Mouse (Mus musculus) embryonic fibroblast, embryonic 13.5 days (primary cell): ENCODE measurements around the gene Hexdc. TPM values are rescaled to one million over a fixed set of nuclear protein-coding genes. Genes with fewer than 3 reads are reported as not detected.
A peak's percentile ranks its signal among the peaks of the same experiment; 100 is the strongest.

Source experiments
- H3K27ac ChIP-seq: 2 replicates; pipeline ENCODE4 v1.5.1; 2012; ENCODE audit warnings: low read length, control low read depth, inconsistent platforms; ENCODE audit not compliant: insufficient read depth
- H3K4me1 ChIP-seq: 2 replicates; pipeline ENCODE4 v1.6.1; 2011; ENCODE audit warnings: low read length; ENCODE audit not compliant: control insufficient read depth, insufficient read depth
- H3K4me3 ChIP-seq: 2 replicates; pipeline ENCODE4 v1.5.1; 2011; ENCODE audit warnings: mild to moderate bottlenecking, control low read depth, low read length; ENCODE audit not compliant: insufficient read depth
- CTCF ChIP-seq: IDR thresholded peaks from 2 replicates; pipeline ENCODE4 v1.5.1; 2011; ENCODE audit warnings: mild to moderate bottlenecking, control low read depth, low read length, moderate library complexity, borderline replicate concordance; ENCODE audit not compliant: insufficient read depth
- POLR2A ChIP-seq: IDR thresholded peaks from 2 replicates; pipeline ENCODE4 v1.6.1; 2011; ENCODE audit warnings: low read depth, mild to moderate bottlenecking, control low read depth, low read length, moderate library complexity
- polyA plus RNA-seq: library from polyadenylated mRNA; stranded (reverse); fragments of >200 nt; gene quantifications from 2 replicates; pipeline ENCODE4 v1.2.4, GENCODE M21; 2011; ENCODE audit warnings: low read depth; ENCODE audit not compliant: missing spikeins, insufficient read length

The Hexdc gene
- polyA plus RNA-seq, 1 experiment, result 8.3 TPM

- Histone ChIP-seq H3K4me1 (peaks cover 2% of the 10 kb centered on the region; the same call in 1 of the 2 replicates), H3K27ac (peak overlapping the region; percentile 11)
- TF ChIP-seq CTCF, result peak; percentile 57; the same call in 1 of the 2 replicates
- TF ChIP-seq POLR2A, result no peak
Measured at GRCm38 (mm10) chr11:121237345-121238128, 33.3 kb downstream of the Hexdc start.

DNA sequence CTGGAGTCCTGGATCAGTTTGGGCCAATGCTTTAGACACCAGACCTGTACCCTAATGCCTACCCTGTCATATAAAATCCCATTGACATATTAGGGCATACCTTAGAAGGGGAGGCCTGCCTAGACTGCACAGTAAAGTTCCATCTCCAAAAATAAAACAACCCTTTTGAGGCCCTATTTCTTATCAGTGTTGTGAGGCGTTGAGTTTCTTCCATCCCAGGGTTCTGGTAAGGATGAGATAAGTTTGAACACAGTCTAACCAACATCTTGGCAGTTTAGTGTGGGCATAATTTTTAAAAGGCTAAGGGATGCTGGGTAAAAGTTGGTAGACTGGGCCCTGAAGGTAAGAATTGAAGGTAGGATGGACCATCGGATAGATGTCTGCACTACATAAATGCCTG is 35.4 kb downstream of the Hexdc start:
- no peak overlapping the region for H3K4me3 ChIP-seq
- TF ChIP-seq CTCF (no peak), POLR2A (no peak)
- H3K27ac ChIP-seq, result no peak overlapping the region

More at GRCm38 (mm10) chr11:121237345-121238128, 33.3 kb downstream of the Hexdc start:
- peak overlapping the region; percentile 86 for H3K4me3 ChIP-seq

GRCm38 (mm10) chr11:121250196-121250595 is 46.0 kb downstream of the Hexdc start:
- TF ChIP-seq POLR2A, result no peak
- no peak for TF ChIP-seq CTCF
- Histone ChIP-seq H3K4me1 (no peaks in the 10 kb centered on the region; the same call in 1 of the 2 replicates), H3K27ac (no peak overlapping the region), H3K4me3 (no peak overlapping the region)

More for the DNA sequence above, 35.4 kb downstream of the Hexdc start:
- peaks cover 2% of the 10 kb centered on the region; the same call in 1 of the 2 replicates for H3K4me1 ChIP-seq

GRCm38 (mm10) chr11:121259160-121260100 is 55.2 kb downstream of the Hexdc start, which contains the start of gene Foxk2:
Gene Foxk2, plus strand, starts transcription at chr11:121259990.
- H3K4me3 ChIP-seq, result peak within 1 kb of the TSS; percentile 95

DNA sequence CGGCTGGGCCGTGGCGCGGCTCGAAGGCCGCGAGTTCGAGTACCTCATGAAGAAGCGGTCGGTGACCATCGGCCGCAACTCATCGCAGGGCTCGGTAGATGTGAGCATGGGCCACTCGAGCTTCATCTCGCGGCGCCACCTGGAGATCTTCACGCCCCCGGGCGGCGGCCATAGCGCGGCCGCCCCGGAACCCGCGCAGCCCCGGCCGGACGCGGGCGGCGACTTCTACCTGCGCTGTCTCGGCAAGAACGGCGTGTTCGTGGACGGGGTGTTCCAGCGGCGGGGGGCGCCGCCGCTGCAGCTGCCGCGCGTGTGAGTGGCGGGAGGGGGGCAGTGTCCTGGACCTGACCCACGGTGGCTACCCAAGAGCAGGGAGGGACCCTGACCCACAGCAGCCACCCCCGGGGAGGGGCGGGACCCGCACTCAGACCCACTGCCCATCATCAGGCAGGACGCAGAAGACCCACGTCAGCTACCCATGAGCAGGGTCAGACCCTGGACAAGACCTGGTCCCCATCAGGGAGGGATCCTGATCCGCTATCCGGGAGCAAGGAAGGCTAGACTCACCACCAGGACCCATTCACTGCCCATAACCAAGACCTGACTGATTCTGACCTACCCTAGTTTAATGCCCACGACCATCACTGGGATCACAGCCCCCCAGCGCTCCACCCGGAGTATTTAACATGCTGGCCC is 56.1 kb downstream of the Hexdc start:
- Histone ChIP-seq H3K27ac (no peak overlapping the region), H3K4me3 (peak overlapping the region; percentile 95), H3K4me1 (no peaks in the 10 kb centered on the region)
- TF ChIP-seq CTCF, result no peak
- TF ChIP-seq POLR2A, result no peak

More at GRCm38 (mm10) chr11:121259160-121260100, 55.2 kb downstream of the Hexdc start, which contains the start of gene Foxk2:
- Histone ChIP-seq H3K4me1 (no peaks in the 10 kb centered on the region), H3K27ac (peak within 1 kb of the TSS; percentile 50)
- TF ChIP-seq POLR2A (peak; percentile 29), CTCF (no peak)

GRCm38 (mm10) chr11:121261074-121261473 is 56.8 kb downstream of the Hexdc start:
- TF ChIP-seq CTCF, result no peak
- H3K4me1 ChIP-seq, result no peaks in the 10 kb centered on the region
- H3K4me3 ChIP-seq, result peak overlapping the region; percentile 95
- no peak overlapping the region for H3K27ac ChIP-seq

Other genes with a start within 250 kb of the Hexdc start
- gene Csnk1d, start 213.1 kb upstream of the Hexdc start, polyA plus RNA-seq, result 141 and 142 TPM in 2 replicates
- gene Cd7, start 165.0 kb upstream of the Hexdc start, polyA plus RNA-seq, result not detected in 2 replicates
- not detected in 2 replicates for gene Sectm1b, start 140.9 kb upstream of the Hexdc start, polyA plus RNA-seq
- not detected in 2 replicates for gene Sectm1a, start 123.2 kb upstream of the Hexdc start, polyA plus RNA-seq
- gene Tex19.2, start 85.8 kb upstream of the Hexdc start, polyA plus RNA-seq, result not detected in 2 replicates
- not detected in 2 replicates for gene Tex19.1, start 58.3 kb upstream of the Hexdc start, polyA plus RNA-seq
- gene Uts2r, start 44.2 kb upstream of the Hexdc start, polyA plus RNA-seq, result not detected in 2 replicates
- gene Ogfod3, start 278 bp downstream of the Hexdc start, polyA plus RNA-seq, result 3.6 and 4.5 TPM in 2 replicates
- gene Cybc1, start 24.9 kb downstream of the Hexdc start, polyA plus RNA-seq, result 30.5 and 33.9 TPM in 2 replicates
- gene Narf, start 32.8 kb downstream of the Hexdc start, polyA plus RNA-seq, result 22.4 and 22.5 TPM in 2 replicates
- 49.4 and 55.8 TPM in 2 replicates for gene Foxk2, start 55.6 kb downstream of the Hexdc start, polyA plus RNA-seq
- gene Wdr45b, start 150.0 kb downstream of the Hexdc start, polyA plus RNA-seq, result 72.2 and 81.6 TPM in 2 replicates
- gene Rab40b, start 183.8 kb downstream of the Hexdc start, polyA plus RNA-seq, result 1.7 and 2.6 TPM in 2 replicates
- gene Fn3krp, start 217.0 kb downstream of the Hexdc start, polyA plus RNA-seq, result 6.9 and 9.0 TPM in 2 replicates
- gene Fn3k, start 230.5 kb downstream of the Hexdc start, polyA plus RNA-seq, result not detected in 2 replicates
- gene Tbcd, start 247.5 kb downstream of the Hexdc start, polyA plus RNA-seq, result 41.0 and 43.2 TPM in 2 replicates